In genomic region chr8:53338006-53338405, GRCm38 (mm10) we compare ENCODE assay signal across 16 mouse cellular contexts.
"Had no signal": no experiment of that assay in that cellular context is flagged by ENCODE, and none has a peak within 500 bp of the region (broad histone marks: within the 10 kb centered on the region; RNA-seq: fewer than 3 reads in every experiment).

No protein-coding gene starts in this region.

- H3K27me3 ChIP-seq: neural tube, embryonic 13.5 days; neural tube, embryonic 15.5 days; stomach, embryonic 15.5 days had no signal

- H3K27ac ChIP-seq: neural tube, embryonic 13.5 days; neural tube, embryonic 15.5 days; stomach, embryonic 15.5 days; stomach, postnatal 0 days had no signal

- H3K9ac ChIP-seq: neural tube, embryonic 13.5 days; neural tube, embryonic 15.5 days; stomach, embryonic 15.5 days had no signal

- DNase-seq: retina, postnatal 1 day; right cerebral cortex, adult 18-20 months; right cerebral cortex, postnatal 14 days; right cerebral cortex, postnatal 25 days; right cerebral cortex, postnatal 4 days; spleen, adult 18-20 months; thymus, adult 18-20 months; thymus, adult 2 months; thymus, postnatal 14 days; thymus, postnatal 25 days; thymus, postnatal 36 days; thymus, postnatal 4 days had no signal

- H3K4me1 ChIP-seq: neural tube, embryonic 13.5 days; neural tube, embryonic 15.5 days; stomach, embryonic 15.5 days had no signal

- H3K4me3 ChIP-seq: neural tube, embryonic 13.5 days; neural tube, embryonic 15.5 days; stomach, embryonic 15.5 days had no signal

- H3K4me2 ChIP-seq: neural tube, embryonic 13.5 days; neural tube, embryonic 15.5 days; stomach, embryonic 15.5 days had no signal

- H3K36me3 ChIP-seq: neural tube, embryonic 13.5 days; neural tube, embryonic 15.5 days; stomach, embryonic 15.5 days had no signal

- H3K9me3 ChIP-seq: neural tube, embryonic 13.5 days; neural tube, embryonic 15.5 days; stomach, embryonic 15.5 days had no signal
